Mouse (Mus musculus) liver, embryonic 11.5 days (tissue): ENCODE data around the gene Tet3. TPM values are rescaled to one million over a fixed set of nuclear protein-coding genes. Genes with fewer than 3 reads are reported as not detected.

ENCODE experiments used
- ATAC-seq: fragments of 200-750 bp; cut with Nextera tagmentation; replicated peaks from 2 replicates; pipeline ENCODE4 v1.8.0; 2017; ENCODE audit warnings: moderate number of reproducible peaks, mild to moderate bottlenecking, moderate TSS enrichment, moderate library complexity; ENCODE audit not compliant: low FRiP score
- DNase-seq: peaks from one replicate; pipeline ENCODE4 v3.0.0-alpha.2; 2017; ENCODE audit warnings: low spot score
- H3K27ac ChIP-seq: fragments of 300-500 bp; sonication (generic); 2 replicates; pipeline ENCODE4 v1.5.1; 2014; ENCODE audit warnings: mild to moderate bottlenecking, low read depth, low read length, control low read depth
- H3K27me3 ChIP-seq: fragments of 300-500 bp; sonication (generic); replicated peaks from 2 replicates; pipeline ENCODE4 v1.6.1; 2014; ENCODE audit warnings: low read length, mixed read lengths; ENCODE audit not compliant: control insufficient read depth, insufficient read depth
- H3K36me3 ChIP-seq: fragments of 300-500 bp; sonication (generic); 2 replicates; pipeline ENCODE4 v1.6.1; 2014; ENCODE audit warnings: mild to moderate bottlenecking, low read length, moderate library complexity, mixed read lengths; ENCODE audit not compliant: control insufficient read depth, insufficient read depth
- H3K4me1 ChIP-seq: fragments of 300-500 bp; sonication (generic); replicated peaks from 2 replicates; pipeline ENCODE4 v1.6.1; 2014; ENCODE audit warnings: low read length, mixed read lengths; ENCODE audit not compliant: control insufficient read depth, insufficient read depth
- H3K4me2 ChIP-seq: fragments of 300-500 bp; sonication (generic); 2 replicates; pipeline ENCODE4 v1.6.1; 2014; ENCODE audit warnings: mild to moderate bottlenecking, control low read depth, moderate library complexity
- H3K4me3 ChIP-seq: fragments of 300-500 bp; sonication (generic); 2 replicates; pipeline ENCODE4 v1.5.1; 2014; ENCODE audit warnings: low read depth, low read length, control low read depth
- H3K9ac ChIP-seq: fragments of 300-500 bp; sonication (generic); 2 replicates; pipeline ENCODE4 v1.6.1; 2014; ENCODE audit warnings: low read depth, low read length, control low read depth
- H3K9me3 ChIP-seq: fragments of 300-500 bp; sonication (generic); 2 replicates; pipeline ENCODE4 v1.6.1; 2016; ENCODE audit warnings: low read length, inconsistent platforms, mixed read lengths; ENCODE audit not compliant: control insufficient read depth
- WGBS: fragments of 180-500 bp; shearing (Covaris S2); extraction: QIAGEN DNeasy Blood & Tissue Kit; methylation state at CpG from one replicate; pipeline ENCODE4 v1.1.7; 2014; 5-methylcytosine and 5-hydroxymethylcytosine counted together
- polyA plus RNA-seq: library from polyadenylated mRNA; unstranded; fragments of >200 nt; fragmentation: Nextera tagmentation; extraction: Ambion mirVana; gene quantifications from 2 replicates; pipeline ENCODE4 v1.2.1, GENCODE M21; 2014

The Tet3 gene
- polyA plus RNA-seq, 1 experiment from 2014 or later, result 22.0 TPM

DNA sequence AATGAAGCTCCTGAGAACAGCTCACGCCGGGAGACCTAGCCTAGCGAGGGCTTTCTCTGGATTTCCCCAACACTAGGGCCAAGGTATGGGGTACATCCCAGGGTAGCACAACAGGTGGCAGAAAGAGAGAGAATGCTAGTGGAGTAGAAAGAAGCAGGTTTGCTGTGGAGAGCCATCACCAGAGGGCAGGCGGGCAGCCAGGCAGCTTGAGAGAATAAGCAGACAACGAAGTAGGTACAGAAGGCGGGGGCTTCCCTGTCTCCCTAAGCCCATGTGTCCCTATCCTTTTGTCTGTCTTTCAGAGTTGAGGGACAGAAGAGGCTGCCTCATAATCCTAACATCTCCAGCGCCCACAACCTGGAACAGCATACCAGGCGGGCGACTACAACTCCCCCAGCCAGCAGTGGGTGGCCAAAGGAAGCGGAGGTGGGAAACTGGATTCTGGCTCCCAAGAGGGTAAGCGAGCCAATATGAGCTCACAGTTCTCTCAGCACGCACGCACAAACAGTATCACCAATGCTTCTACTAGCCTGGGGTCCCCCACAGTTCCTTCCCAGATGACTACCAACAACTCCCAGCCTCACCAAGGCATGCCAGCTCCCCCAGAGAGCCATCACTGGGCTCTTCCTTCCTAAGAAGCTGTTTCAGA, 19.6 kb downstream of the Tet3 start:
- ATAC-seq, result no peak
- Histone ChIP-seq H3K4me1 (peaks cover 57% of the 10 kb centered on the region), H3K27ac (no peak overlapping the region), H3K9ac (no peak overlapping the region; the same call in 1 of the 2 replicates), H3K36me3 (peaks cover 2% of the 10 kb centered on the region; the same call in 1 of the 2 replicates), H3K4me3 (no peak overlapping the region), H3K4me2 (no peak overlapping the region; the same call in 1 of the 2 replicates), H3K27me3 (no peaks in the 10 kb centered on the region), H3K9me3 (no peaks in the 10 kb centered on the region)
- no peak for DNase-seq
- WGBS, result 91% methylated on average over 13 of the region's 13 CpGs

- H3K9ac ChIP-seq, result no peak overlapping the region
- peaks cover 54% of the 10 kb centered on the region for H3K4me1 ChIP-seq
- no peak for ATAC-seq
These were observed 20.3 kb downstream of the Tet3 start for GRCm38 (mm10) chr6:83438584-83438983.

GRCm38 (mm10) chr6:83437802-83438201, 21.1 kb downstream of the Tet3 start:
- Histone ChIP-seq H3K27me3 (no peaks in the 10 kb centered on the region), H3K27ac (no peak overlapping the region), H3K4me3 (no peak overlapping the region), H3K4me1 (peaks cover 46% of the 10 kb centered on the region), H3K9me3 (no peaks in the 10 kb centered on the region), H3K9ac (no peak overlapping the region), H3K4me2 (no peak overlapping the region), H3K36me3 (peaks cover 2% of the 10 kb centered on the region; the same call in 1 of the 2 replicates)
- no peak for DNase-seq
- no peak for ATAC-seq
- 60% methylated on average over 3 of the region's 3 CpGs for WGBS

More at GRCm38 (mm10) chr6:83438584-83438983, 20.3 kb downstream of the Tet3 start:
- Histone ChIP-seq H3K27ac (no peak overlapping the region), H3K4me2 (no peak overlapping the region), H3K27me3 (no peaks in the 10 kb centered on the region), H3K9me3 (no peaks in the 10 kb centered on the region), H3K4me3 (no peak overlapping the region), H3K36me3 (peaks cover 2% of the 10 kb centered on the region; the same call in 1 of the 2 replicates)
- no peak for DNase-seq
- 82% methylated on average over 3 of the region's 3 CpGs for WGBS

DNA sequence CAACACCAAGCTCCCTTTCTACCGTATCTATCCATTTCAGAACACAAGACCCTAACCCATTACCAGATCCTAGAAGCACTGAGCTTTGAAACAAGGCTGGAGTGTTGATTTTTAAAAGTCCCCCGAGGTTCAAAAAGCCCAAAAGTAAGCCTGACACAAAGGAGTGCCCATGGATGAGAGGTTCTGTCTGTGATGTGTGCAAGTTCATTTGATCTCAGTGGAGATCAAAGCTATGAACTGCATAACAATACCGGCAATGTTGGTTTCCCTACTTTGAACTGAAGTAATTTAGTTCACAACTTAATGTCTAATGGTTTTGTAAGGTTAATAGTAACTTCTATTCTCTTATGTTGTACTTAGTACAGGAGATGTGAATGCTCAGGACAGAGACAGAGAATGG, 21.7 kb downstream of the Tet3 start:
- 90% methylated on average over 3 of the region's 3 CpGs for WGBS

DNA sequence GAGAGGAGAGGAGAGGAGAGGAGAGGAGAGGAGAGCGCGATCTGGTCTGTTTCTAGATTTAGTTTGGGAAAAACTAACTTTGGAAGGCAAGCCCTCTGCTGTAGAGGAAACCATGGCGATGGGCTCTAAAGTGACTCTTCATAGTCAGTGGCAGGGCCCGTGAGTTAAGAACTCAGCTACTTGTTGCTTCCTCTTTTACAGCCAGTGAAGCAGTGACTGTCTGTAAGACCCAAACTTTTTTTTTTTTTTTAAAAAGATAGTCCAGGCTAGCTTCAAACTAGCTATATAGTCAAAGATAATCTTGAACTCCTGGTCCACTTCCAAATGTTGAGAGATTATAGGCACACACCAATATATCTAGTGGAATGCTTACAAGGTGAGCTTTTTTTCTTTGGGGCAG, 22.3 kb downstream of the Tet3 start:
- WGBS, result 65% methylated on average over 4 of the region's 4 CpGs
- Histone ChIP-seq H3K4me2 (no peak overlapping the region), H3K36me3 (peaks cover 2% of the 10 kb centered on the region; the same call in 1 of the 2 replicates), H3K27ac (no peak overlapping the region), H3K4me1 (peaks cover 35% of the 10 kb centered on the region), H3K27me3 (no peaks in the 10 kb centered on the region), H3K4me3 (no peak overlapping the region), H3K9ac (no peak overlapping the region), H3K9me3 (no peaks in the 10 kb centered on the region)
- no peak for ATAC-seq
- no peak for DNase-seq

More for the DNA sequence above, 21.7 kb downstream of the Tet3 start:
- no peak overlapping the region for H3K9ac ChIP-seq
- peaks cover 40% of the 10 kb centered on the region for H3K4me1 ChIP-seq
- ATAC-seq (no peak), DNase-seq (no peak)
- no peak overlapping the region for H3K4me2 ChIP-seq
- H3K9me3 ChIP-seq, result no peaks in the 10 kb centered on the region
- H3K4me3 ChIP-seq, result no peak overlapping the region
- no peak overlapping the region for H3K27ac ChIP-seq
- H3K36me3 ChIP-seq, result peaks cover 2% of the 10 kb centered on the region; the same call in 1 of the 2 replicates
- no peaks in the 10 kb centered on the region for H3K27me3 ChIP-seq

DNA sequence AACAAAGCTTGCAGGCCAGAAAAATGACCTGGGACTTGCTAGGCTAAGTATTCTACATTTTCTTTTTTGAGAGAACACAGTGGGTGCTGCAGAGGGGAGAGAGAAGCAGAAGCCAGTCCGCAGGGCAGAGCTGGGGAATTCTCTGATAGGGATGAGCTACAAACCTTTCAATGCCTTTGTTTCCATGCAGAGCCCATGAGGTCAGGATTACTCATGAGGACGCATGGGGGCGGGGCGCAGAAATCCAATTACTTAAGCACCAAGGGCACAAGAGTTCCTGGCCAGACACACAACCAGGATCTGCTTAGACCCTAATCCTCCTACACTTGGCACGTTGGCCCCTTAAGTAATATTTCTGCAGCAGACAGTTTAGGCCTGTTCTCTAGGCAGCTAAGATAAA, 23.7 kb downstream of the Tet3 start:
- no peak overlapping the region for H3K4me2 ChIP-seq
- H3K27me3 ChIP-seq, result no peaks in the 10 kb centered on the region
- H3K9ac ChIP-seq, result no peak overlapping the region
- H3K4me1 ChIP-seq, result peaks cover 28% of the 10 kb centered on the region
- H3K9me3 ChIP-seq, result no peaks in the 10 kb centered on the region
- no peak overlapping the region for H3K4me3 ChIP-seq
- no peak for ATAC-seq
- no peak overlapping the region for H3K27ac ChIP-seq
- peaks cover 2% of the 10 kb centered on the region; the same call in 1 of the 2 replicates for H3K36me3 ChIP-seq
- no peak for DNase-seq
- 71% methylated on average over 5 of the region's 5 CpGs for WGBS

DNA sequence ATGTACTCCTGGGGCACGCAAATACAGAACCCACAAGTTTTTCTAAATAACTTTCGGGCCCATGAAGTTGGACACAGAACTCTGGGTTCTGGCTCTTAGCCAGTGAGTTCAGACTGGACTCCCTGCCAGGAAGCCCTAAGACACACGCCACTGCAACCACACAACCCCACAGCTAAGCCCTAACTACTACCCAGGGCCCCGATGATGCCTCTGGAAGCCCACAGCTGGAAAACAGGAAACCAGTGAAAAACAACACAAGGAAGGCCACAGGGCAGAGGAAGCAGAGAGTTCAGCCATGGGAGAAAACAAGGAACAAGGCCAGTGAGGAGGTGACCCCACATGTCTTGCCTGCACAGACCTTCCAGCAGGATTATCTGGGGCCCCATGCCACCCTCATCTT, 25.3 kb downstream of the Tet3 start:
- no peak overlapping the region for H3K4me3 ChIP-seq
- DNase-seq, result no peak
- H3K27ac ChIP-seq, result no peak overlapping the region
- no peak for ATAC-seq
- H3K27me3 ChIP-seq, result no peaks in the 10 kb centered on the region
- H3K36me3 ChIP-seq, result peaks cover 2% of the 10 kb centered on the region; the same call in 1 of the 2 replicates
- no peaks in the 10 kb centered on the region for H3K9me3 ChIP-seq
- 86% methylated on average over 4 of the region's 4 CpGs for WGBS
- H3K4me2 ChIP-seq, result no peak overlapping the region
- H3K9ac ChIP-seq, result no peak overlapping the region
- peaks cover 19% of the 10 kb centered on the region; the same call in 1 of the 2 replicates for H3K4me1 ChIP-seq

DNA sequence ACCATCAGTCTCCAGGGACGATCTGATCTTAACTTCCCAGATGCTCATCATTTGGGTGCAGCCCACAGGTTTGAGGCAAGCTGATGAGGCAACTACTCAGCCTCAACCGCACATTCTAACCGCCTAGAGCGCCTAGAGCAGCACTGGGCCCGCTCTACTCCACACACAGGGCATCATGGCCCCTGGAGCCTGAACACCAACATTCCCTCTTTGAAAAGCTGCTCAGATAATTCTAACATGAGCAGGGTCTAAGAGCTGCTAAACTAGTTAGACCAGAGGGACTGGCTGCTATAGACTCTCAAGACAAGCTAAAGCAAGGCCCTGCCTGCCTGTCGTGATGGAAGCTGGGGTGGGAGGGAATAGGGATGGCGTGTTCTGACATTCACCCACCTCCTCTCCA, 25.9 kb downstream of the Tet3 start:
- ATAC-seq, result no peak
- H3K9me3 ChIP-seq, result no peaks in the 10 kb centered on the region

More for the DNA sequence above, 25.9 kb downstream of the Tet3 start:
- H3K4me2 ChIP-seq, result no peak overlapping the region
- H3K27ac ChIP-seq, result no peak overlapping the region; the same call in 1 of the 2 replicates
- peaks cover 2% of the 10 kb centered on the region; the same call in 1 of the 2 replicates for H3K36me3 ChIP-seq
- peaks cover 19% of the 10 kb centered on the region; the same call in 1 of the 2 replicates for H3K4me1 ChIP-seq
- no peaks in the 10 kb centered on the region for H3K27me3 ChIP-seq
- WGBS, result 83% methylated on average over 7 of the region's 7 CpGs
- H3K4me3 ChIP-seq, result no peak overlapping the region
- DNase-seq, result no peak
- H3K9ac ChIP-seq, result no peak overlapping the region
